Mouse (Mus musculus): ENCODE data around the gene Fbxo9.

DNA sequence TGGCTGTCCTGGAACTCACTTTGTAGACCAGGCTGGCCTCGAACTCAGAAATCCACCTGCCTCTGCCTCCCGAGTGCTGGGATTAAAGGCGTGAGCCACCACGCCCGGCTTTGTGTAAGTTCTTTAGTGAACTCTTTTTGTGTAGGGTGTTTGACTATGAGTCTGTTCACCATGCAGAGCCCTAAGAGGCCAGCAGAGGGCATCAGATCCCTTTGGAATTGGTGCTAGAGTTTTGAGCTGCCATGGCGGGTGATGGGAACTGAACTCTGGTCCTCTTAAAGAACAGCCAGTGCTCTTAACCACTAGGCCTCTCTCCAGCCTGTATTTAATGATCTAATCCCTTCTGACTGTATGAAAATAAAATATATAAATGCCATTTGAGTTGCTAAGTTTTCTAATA is 12.5 kb downstream of the Fbxo9 start:
- TF ChIP-seq CTCF (IDR thresholded peaks at IDR 0.05; ENCODE audit: control insufficient read depth, insufficient read depth, insufficient replicate concordance, low read depth, low read length) (no peak), POLR2A (IDR thresholded peaks at IDR 0.05; ENCODE audit: control insufficient read depth, low read depth, low read length) (no peak)

Measured in testis, adult 2 months (tissue).